Mouse (Mus musculus) lung, postnatal 36 days (tissue): ENCODE data around the gene Gm45234.

Experiments used
- DNase-seq: peaks from one replicate; pipeline ENCODE4 v3.0.0; 2022; ENCODE audit warnings: mixed read lengths

Gm45234 gene

DNA sequence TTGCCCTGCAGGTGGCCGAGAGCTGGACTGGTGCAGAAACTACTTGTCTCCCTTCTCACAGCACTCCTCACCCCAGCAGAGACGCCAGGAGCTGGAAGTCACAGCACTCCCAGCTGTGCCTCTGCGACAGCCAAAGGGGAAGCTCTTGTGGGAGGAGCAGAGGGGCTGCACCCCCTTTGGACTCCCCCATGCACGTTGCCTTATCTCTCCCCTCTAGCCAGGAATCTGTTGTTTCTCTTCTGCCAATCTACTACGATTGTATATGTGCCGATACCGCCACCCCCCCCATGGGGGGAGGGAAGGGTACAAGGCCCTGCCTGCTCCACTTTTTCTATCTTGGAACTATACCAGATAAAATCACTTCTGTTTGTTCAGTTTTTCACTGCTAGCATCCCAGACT is 52.0 kb downstream of the Gm45234 start:
- no peak for DNase-seq

DNA sequence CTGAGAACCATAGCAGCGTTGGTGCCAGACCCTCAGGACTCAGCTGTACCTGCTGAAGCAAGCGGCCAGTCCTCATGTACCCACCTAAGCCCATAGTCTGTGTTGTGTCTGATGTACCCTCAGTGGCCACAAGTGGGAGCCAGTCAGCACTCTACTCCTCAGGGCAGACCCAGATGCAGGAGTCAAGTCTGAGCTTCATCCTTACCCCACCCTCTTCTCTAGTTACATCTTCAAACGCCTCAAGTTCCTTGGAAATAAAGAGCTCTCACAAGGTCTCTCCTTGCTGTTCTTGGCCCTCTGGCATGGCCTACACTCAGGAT is 53.1 kb downstream of the Gm45234 start:
- peak; percentile 86 for DNase-seq

DNA sequence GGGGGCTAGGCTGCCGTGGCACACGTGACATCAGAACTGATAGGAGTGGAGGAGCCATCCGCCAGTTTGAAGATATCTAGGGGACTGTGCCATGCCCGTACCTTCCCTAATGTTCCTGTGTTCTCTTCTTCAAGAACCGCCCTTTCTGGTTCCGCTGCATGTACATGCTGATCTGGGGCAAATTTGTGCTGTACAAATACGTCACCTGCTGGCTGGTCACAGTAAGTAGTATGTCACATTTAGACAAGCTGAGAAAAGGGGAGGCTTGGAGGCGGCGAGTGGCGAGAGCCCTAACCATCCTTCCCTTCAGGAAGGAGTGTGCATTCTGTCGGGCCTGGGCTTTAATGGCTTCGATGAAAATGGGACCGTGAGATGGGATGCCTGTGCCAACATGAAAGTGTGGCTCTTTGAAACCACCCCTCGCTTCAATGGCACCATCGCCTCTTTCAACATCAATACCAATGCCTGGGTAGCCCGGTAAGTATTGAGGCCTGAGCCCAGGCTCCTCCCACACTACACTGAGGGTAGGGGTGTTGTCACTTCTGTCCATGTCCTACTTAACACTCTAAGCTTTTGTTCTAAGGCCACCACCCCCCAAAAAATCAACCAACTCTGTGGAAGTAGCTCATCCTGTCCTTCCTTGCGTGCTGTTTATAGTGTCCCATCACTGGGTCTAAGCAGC is 53.6 kb downstream of the Gm45234 start:
- DNase-seq: no peak

DNA sequence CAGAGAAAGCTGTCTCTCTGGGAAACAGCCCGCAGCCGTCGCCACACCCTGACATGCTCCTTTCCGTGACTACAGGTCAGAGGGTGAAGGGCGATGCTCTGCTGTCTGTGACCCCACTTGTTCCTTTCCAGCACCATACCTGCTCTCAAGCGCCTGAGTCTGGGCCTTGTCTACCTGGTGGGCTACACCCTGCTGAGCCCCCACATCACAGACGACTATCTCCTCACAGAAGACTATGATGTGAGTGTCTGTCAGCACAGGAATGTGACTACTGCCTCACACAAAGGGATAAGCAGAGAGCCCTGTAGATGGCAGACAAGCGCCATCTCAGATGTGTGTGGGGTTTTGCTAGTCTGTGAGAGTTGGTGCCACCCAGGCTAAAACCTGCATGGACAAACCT is 54.5 kb downstream of the Gm45234 start:
- no peak for DNase-seq

DNA sequence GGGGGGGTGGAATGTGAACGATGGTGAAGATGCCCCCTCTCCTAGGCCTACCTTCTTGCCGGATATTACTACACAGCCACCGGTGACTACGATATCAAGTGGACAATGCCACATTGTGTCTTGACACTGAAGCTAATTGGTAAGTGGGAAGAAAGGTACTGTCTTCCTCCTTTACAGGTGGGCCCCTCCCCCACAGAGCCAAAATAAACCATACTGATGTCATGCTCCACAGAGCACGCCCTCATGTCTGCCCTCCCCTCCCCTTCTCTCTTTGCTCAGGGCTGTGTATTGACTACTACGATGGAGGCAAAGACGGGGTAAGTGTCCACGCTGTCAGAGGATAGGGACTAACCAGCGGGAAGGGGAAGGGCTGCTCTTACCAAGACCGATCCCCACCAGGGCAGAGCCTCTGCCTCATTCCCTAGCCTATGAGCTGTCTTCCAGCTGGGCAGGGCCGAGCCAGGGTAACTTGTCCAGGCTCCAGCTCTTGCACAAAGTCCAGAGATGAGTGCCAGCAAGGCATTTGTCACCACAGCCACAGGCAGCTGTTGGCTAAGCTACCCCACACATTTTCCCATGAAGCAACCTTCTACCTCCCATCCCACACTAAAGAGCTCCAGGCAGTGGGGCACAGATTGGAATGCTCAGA is 55.7 kb downstream of the Gm45234 start:
- peak; percentile 78 for DNase-seq

DNA sequence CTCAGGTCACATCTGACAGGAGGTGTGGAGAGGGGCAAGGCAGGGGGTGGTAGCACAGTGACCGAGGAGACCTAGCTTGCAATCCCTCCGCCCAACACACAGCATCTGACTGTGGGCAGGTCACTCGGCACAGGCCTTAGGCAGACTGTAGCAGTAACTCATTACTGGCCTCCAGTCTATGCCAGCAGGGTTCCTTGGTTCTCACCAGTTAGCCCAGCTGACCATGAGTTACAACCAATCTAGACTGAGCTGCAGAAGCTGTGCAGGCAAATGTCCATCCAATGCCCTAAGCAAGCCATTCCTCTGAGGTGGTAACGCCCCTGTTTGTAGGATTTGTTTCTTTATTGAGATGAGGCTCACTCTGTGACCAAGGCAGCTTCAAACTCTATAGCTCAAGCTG is 56.5 kb downstream of the Gm45234 start:
- no peak for DNase-seq

DNA sequence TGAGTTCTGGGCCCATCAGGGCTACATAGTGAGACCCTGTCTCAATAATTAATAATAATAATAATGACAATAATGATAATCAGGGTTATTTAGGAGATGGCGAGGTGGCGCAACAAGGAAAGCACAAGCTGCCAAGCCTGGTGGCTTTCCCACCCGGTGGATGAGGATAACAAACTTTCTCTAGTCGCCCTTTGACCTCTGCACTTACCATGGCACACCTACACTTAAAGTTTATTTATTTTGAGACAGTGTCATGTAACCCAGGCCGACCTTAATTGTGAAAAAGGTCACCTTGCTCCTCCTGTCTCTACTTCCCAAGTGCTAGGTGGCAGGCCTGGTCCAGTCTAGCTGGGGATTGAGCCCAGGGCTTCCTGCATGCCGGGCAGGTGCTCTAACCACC is 57.1 kb downstream of the Gm45234 start:
- DNase-seq: no peak

DNA sequence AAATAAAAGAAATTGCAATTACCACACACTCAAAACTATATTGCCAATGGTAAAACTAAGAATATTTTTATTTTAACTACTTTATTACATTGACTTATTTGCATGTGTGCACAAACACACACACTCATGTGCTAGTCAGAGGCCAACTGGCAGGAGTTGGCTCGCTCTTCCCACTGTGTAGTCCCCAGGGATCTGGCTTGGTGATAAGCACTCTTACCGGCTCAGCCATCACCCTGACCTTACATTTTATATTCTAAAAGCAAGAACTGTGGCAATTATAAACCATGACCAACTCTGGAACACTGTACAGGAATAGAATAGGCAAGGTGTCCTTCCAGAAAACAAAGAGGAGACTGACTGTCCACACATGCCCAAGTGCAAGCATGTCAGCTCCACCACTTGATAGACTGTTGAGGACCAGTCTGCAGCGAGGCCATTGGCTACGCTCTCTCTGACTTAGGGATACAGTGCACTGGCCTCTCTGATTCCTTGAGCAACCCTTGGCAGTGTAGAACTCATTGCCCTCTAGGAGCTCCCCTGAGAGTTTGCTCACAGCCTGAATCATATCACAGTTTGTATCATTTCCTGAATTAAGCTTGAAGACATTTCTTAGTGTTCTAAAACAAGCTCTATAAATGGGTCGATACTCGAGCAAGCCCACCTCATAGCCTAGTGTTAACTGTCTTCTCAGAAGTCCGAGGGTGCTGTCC is 59.2 kb downstream of the Gm45234 start:
- no peak for DNase-seq

DNA sequence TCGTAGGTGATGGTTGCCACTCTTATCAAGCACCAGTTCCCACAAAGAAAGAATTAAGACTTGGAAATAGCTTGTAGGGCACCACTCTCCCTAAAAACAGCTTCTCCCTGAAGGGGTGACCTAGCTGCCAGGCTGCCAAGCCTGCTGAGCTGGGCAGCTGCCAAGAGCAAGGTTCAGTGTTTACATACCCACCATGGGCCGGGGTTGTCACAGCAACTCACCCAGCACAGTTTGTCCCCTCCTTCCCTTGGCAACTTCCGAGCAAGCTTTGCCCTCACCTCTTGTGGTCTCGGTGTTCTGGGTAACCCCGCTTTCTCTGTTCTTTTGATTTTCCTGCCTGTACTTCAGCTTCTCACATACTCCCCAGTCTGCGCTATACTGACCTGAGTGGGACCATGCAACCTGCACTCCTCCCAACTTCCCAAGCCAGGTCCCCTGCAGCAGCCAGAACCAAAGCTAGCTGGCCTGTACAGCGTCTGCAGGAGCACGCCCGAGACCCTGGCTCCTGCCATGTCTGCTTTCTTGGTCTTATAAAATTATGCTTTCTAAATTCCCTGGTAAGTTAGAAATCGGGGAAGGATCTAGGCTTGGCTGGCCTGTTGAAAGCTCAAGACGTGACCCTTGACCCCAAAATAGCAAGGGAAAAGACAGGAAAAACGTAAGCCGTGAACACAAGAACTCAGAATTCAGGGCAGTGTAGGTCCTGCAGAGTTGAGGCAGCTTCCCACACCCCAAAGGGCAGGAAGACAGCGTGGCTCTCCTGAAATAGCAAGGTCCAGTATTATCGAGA is 61.5 kb downstream of the Gm45234 start:
- peak; percentile 92 for DNase-seq

DNA sequence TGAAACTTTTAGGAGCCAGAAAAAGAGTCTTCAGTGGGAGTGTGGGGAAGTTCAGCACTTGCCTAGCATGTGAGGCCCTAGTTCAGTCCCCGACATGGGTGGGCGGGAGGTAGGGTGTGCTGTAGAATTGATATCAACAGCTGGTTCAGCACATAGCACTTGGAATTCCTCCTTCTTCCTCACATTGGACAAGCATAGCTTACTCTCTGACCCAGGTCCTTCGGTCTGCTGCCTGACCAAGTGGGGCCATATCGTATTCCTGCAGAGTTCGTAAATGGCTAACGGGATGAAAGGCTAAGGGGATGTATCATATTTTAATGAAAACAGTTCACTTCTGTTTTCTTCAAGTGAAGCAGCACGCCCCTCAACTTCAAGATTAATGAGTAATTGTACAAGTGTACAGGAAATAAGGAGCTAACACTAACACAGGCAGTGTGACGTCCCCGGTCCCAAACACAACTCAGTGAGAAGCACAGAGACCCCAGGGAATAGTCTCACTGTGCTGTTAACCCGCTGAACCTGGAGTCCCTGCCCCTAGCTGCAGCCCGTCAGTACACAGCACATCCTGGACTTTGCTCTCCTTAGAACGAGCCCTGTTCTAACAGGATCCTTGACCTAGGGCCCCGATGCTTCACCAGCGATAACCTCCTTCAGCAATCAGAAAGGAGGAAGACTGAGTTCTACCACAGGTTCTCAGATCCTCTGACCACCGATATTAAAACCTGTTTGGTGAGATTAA is 62.4 kb downstream of the Gm45234 start:
- no peak for DNase-seq

DNA sequence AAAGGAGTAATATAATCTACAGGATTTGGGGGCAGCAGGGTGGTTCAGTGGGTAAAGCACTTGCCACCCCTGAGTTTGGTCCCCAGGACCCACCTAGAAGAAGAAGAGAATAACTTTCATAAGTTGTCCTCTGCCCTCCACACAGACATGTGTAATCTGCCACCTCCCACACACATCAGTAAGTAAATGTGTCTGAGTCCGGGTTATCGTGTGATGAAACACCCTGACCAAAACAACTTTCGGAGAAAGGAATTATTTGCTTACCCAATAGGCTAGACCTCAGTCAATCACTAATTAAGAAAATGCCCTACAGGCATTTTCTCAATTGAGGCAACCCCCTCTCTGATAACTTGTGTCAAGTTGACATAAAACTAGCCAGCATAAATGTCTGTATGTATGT is 65.3 kb downstream of the Gm45234 start:
- no peak for DNase-seq
